Mouse (Mus musculus) right cerebral cortex, postnatal 36 days (tissue): ENCODE data around the gene Nampt.
A peak's percentile ranks its signal among the peaks of the same experiment; 100 is the strongest.
"Not testable (repeated sequence)": the region's sequence is repeated elsewhere in the genome, so short reads cannot be mapped to it uniquely, and the experiment has no call there.

Source experiments
- DNase-seq, 2 experiments: peaks; one replicate each; pipeline ENCODE4 v3.0.0; 2022; ENCODE audit warnings: low spot score in 2 of 2, mixed read lengths in 1 of 2

The Nampt gene

GRCm38 (mm10) chr12:32841442-32841900, 22.1 kb downstream of the Nampt start:
- no peak for DNase-seq

- DNase-seq, result no peak
Measured at GRCm38 (mm10) chr12:32846325-32846724, 27.0 kb downstream of the Nampt start.

GRCm38 (mm10) chr12:32853757-32854156, 34.4 kb downstream of the Nampt start:
- no peak for DNase-seq

- DNase-seq, result no peak
Measured at GRCm38 (mm10) chr12:32854866-32855265, 35.5 kb downstream of the Nampt start.

- DNase-seq, result no peak
Measured at GRCm38 (mm10) chr12:32855398-32855797, 36.1 kb downstream of the Nampt start.

GRCm38 (mm10) chr12:32856707-32857511, 37.6 kb downstream of the Nampt start:
- no peak for DNase-seq

GRCm38 (mm10) chr12:32858444-32858843, 39.1 kb downstream of the Nampt start:
- DNase-seq, result no peak

GRCm38 (mm10) chr12:32860820-32861219, 41.5 kb downstream of the Nampt start:
- no peak for DNase-seq

- DNase-seq, result no peak
Measured at GRCm38 (mm10) chr12:32870815-32871214, 51.5 kb downstream of the Nampt start.

GRCm38 (mm10) chr12:32877500-32877899, 58.2 kb downstream of the Nampt start:
- DNase-seq, result no peak

- no peak for DNase-seq
Measured at GRCm38 (mm10) chr12:32877964-32878571, 58.7 kb downstream of the Nampt start.

- DNase-seq, result no peak
Measured at GRCm38 (mm10) chr12:32879371-32879770, 60.0 kb downstream of the Nampt start.

GRCm38 (mm10) chr12:32884356-32884755, 65.0 kb downstream of the Nampt start:
- DNase-seq, result no peak

GRCm38 (mm10) chr12:32885041-32885440, 65.7 kb downstream of the Nampt start:
- DNase-seq, result no peak

- no peak for DNase-seq
Measured at GRCm38 (mm10) chr12:32886353-32886752, 67.0 kb downstream of the Nampt start.

- DNase-seq, result no peak
Measured at GRCm38 (mm10) chr12:32888226-32888625, 68.9 kb downstream of the Nampt start.

GRCm38 (mm10) chr12:32889846-32890245, 70.5 kb downstream of the Nampt start:
- DNase-seq, result no peak

- no peak for DNase-seq
Measured at GRCm38 (mm10) chr12:32890455-32890854, 71.1 kb downstream of the Nampt start.

GRCm38 (mm10) chr12:32891271-32891670, 71.9 kb downstream of the Nampt start:
- not testable (repeated sequence) for DNase-seq

GRCm38 (mm10) chr12:32893212-32893611, 73.9 kb downstream of the Nampt start:
- no peak for DNase-seq

- DNase-seq, result no peak
Measured at GRCm38 (mm10) chr12:32895806-32896205, 76.5 kb downstream of the Nampt start.

GRCm38 (mm10) chr12:32896496-32896895, 77.2 kb downstream of the Nampt start:
- peak; percentile 29 to 36 for DNase-seq
